In genomic region chr2:163487360-163487759, GRCm38 (mm10) we compare ENCODE assay signal across 37 mouse cellular contexts. TPM values are rescaled to one million over a fixed set of nuclear protein-coding genes. Genes with fewer than 3 reads are reported as not detected.
"Had no signal": no experiment of that assay in that cellular context is flagged by ENCODE, and none has a peak within 500 bp of the region (broad histone marks: within the 10 kb centered on the region; RNA-seq: fewer than 3 reads in every experiment).

No protein-coding gene starts in this region.

- H3K9ac ChIP-seq: limb, embryonic 12.5 days; limb, embryonic 13.5 days; limb, embryonic 15.5 days; liver, embryonic 12.5 days; liver, embryonic 13.5 days; liver, embryonic 14.5 days; liver, embryonic 15.5 days; liver, postnatal 0 days; lung, embryonic 14.5 days; lung, embryonic 15.5 days; midbrain, embryonic 12.5 days; midbrain, embryonic 13.5 days; midbrain, embryonic 15.5 days; neural tube, embryonic 12.5 days had no signal

- H3K27me3 ChIP-seq: midbrain, embryonic 12.5 days; midbrain, embryonic 15.5 days; neural tube, embryonic 12.5 days had no signal

- H3K4me3 ChIP-seq: limb, embryonic 10.5 days; limb, embryonic 12.5 days; limb, embryonic 13.5 days; limb, embryonic 15.5 days; liver, embryonic 12.5 days; liver, embryonic 13.5 days; liver, embryonic 15.5 days; lung, embryonic 15.5 days; megakaryocyte, embryonic 14.5 days; midbrain, embryonic 10.5 days; midbrain, embryonic 12.5 days; midbrain, embryonic 13.5 days; midbrain, embryonic 15.5 days; neural tube, embryonic 12.5 days had no signal

- H3K36me3 ChIP-seq: limb, embryonic 10.5 days; limb, embryonic 12.5 days; limb, embryonic 13.5 days; limb, embryonic 15.5 days; liver, embryonic 12.5 days; liver, embryonic 13.5 days; liver, embryonic 15.5 days; lung, embryonic 15.5 days; midbrain, embryonic 10.5 days; midbrain, embryonic 12.5 days; midbrain, embryonic 13.5 days; midbrain, embryonic 15.5 days; neural tube, embryonic 12.5 days had no signal

- ATAC-seq: liver, embryonic 12.5 days; liver, postnatal 0 days; lung, postnatal 0 days; midbrain, embryonic 13.5 days; midbrain, embryonic 15.5 days; midbrain, embryonic 16.5 days had no signal

- H3K9me3 ChIP-seq: limb, embryonic 10.5 days; limb, embryonic 12.5 days; limb, embryonic 13.5 days; limb, embryonic 15.5 days; liver, embryonic 12.5 days; liver, embryonic 13.5 days; liver, embryonic 15.5 days; lung, embryonic 15.5 days; midbrain, embryonic 10.5 days; midbrain, embryonic 12.5 days; midbrain, embryonic 13.5 days; midbrain, embryonic 15.5 days; neural tube, embryonic 12.5 days had no signal

- H3K27ac ChIP-seq: limb, embryonic 10.5 days; limb, embryonic 12.5 days; limb, embryonic 13.5 days; limb, embryonic 15.5 days; liver, embryonic 12.5 days; liver, embryonic 13.5 days; liver, embryonic 14.5 days; liver, embryonic 15.5 days; lung, embryonic 15.5 days; macrophage; midbrain, embryonic 10.5 days; midbrain, embryonic 12.5 days; midbrain, embryonic 13.5 days; midbrain, embryonic 15.5 days; neural tube, embryonic 12.5 days had no signal

- DNase-seq: left cerebral cortex, postnatal 4 days; liver; liver, embryonic 13.5 days; liver, postnatal 0 days; lung, adult 18-20 months; lung, adult 2 months; lung, embryonic 14.5 days; lung, postnatal 10 days; lung, postnatal 14 days; lung, postnatal 36 days; lung, postnatal 4 days; midbrain, embryonic 14.5 days had no signal

- H3K4me1 ChIP-seq: limb, embryonic 10.5 days; limb, embryonic 12.5 days; liver, embryonic 13.5 days; liver, embryonic 15.5 days; lung, embryonic 15.5 days; megakaryocyte, embryonic 14.5 days; midbrain, embryonic 15.5 days; neural tube, embryonic 12.5 days had no signal

- H3K4me2 ChIP-seq: limb, embryonic 12.5 days; limb, embryonic 13.5 days; limb, embryonic 15.5 days; liver, embryonic 11.5 days; liver, embryonic 12.5 days; liver, embryonic 13.5 days; liver, embryonic 15.5 days; lung, embryonic 14.5 days; lung, embryonic 15.5 days; midbrain, embryonic 11.5 days; midbrain, embryonic 12.5 days; midbrain, embryonic 13.5 days; midbrain, embryonic 15.5 days; neural tube, embryonic 12.5 days had no signal

RNA-seq across cellular contexts. Expression of gene R3hdml, which starts 4.8 kb away (rescaled TPM):
- polyA plus RNA-seq: limb, embryonic 10.5 days; limb, embryonic 11.5 days; limb, embryonic 12.5 days; limb, embryonic 13.5 days; liver, adult 2 months; liver, embryonic 11.5 days; liver, embryonic 12.5 days; liver, embryonic 13.5 days; liver, embryonic 14.5 days; liver, embryonic 15.5 days; liver, embryonic 16.5 days; liver, postnatal 0 days; lung, adult 2 months; lung, embryonic 14.5 days; lung, embryonic 16.5 days; macrophage; midbrain, embryonic 10.5 days; midbrain, embryonic 11.5 days; midbrain, embryonic 12.5 days; midbrain, embryonic 13.5 days; midbrain, embryonic 14.5 days; midbrain, embryonic 15.5 days; neural tube, embryonic 12.5 days had no signal

RNA-seq across cellular contexts. Expression of gene Hnf4a, which starts 19.2 kb away (rescaled TPM):
- polyA plus RNA-seq: limb, embryonic 10.5 days; limb, embryonic 11.5 days; limb, embryonic 12.5 days; limb, embryonic 13.5 days; lung, embryonic 16.5 days; macrophage; midbrain, embryonic 11.5 days; midbrain, embryonic 12.5 days; midbrain, embryonic 13.5 days; midbrain, embryonic 14.5 days; midbrain, embryonic 15.5 days; midbrain, embryonic 16.5 days; midbrain, postnatal 0 days; neural tube, embryonic 11.5 days; neural tube, embryonic 12.5 days had no signal

RNA-seq across cellular contexts. Expression of gene Gdap1l1, which starts 49.1 kb away (rescaled TPM):
- polyA plus RNA-seq: liver, adult 2 months; liver, postnatal 0 days had no signal
